ENCODE assay signal across 10 mouse cellular contexts in genomic region chr10:93945843-93946499, GRCm38 (mm10). TPM values are rescaled to one million over a fixed set of nuclear protein-coding genes. Genes with fewer than 3 reads are reported as not detected.
DNase-seq lines count a peak whose midpoint lies in the region; ATAC-seq and TF ChIP-seq lines count a peak whose summit lies in the region.
"Had no signal": no experiment of that assay in that cellular context is flagged by ENCODE, and none has a peak within 500 bp of the region (broad histone marks: within the 10 kb centered on the region; RNA-seq: fewer than 3 reads in every experiment).

No protein-coding gene starts in this region.

- H3K27me3 ChIP-seq in intestine, embryonic 14.5 days (replicated peaks; ENCODE audit: control insufficient read depth, insufficient read depth, low read length) = no peaks in the 10 kb centered on the region
- H3K27me3 ChIP-seq in intestine, postnatal 0 days (replicated peaks; ENCODE audit: control insufficient read depth, insufficient read depth, low read length) = no peaks in the 10 kb centered on the region

- DNase-seq in intestine, embryonic 14.5 days (ENCODE audit: low spot score) = no peak
- peak; percentile 27 for DNase-seq in CD4-positive helper T cell, adult 2 months (ENCODE audit: low read depth, low spot score)
- peak; percentile 34 for DNase-seq in fat pad, adult 2 months (ENCODE audit: extremely low read depth, low read depth, low spot score)
- no peak for DNase-seq in adrenal gland, postnatal 36 days
- no peak for DNase-seq in kidney, adult 9 months
- DNase-seq in layer of hippocampus, postnatal 36 days = no peak
- DNase-seq: thymus, postnatal 36 days had no signal

- ATAC-seq in intestine, embryonic 14.5 days (replicated peaks; ENCODE audit: low FRiP score, low TSS enrichment, low read depth) = 0 out of 2 replicates have a peak, but pooled peaks have one; percentile 40
- ATAC-seq in intestine, postnatal 0 days = no peak
- peak; percentile 55 for ATAC-seq in megakaryocyte, adult 5-6 weeks (ENCODE audit: poor library complexity, severe bottlenecking)

- TF ChIP-seq CTCF in intestine, postnatal 0 days (IDR thresholded peaks at IDR 0.05; ENCODE audit: low read depth) = no peak

- WGBS in intestine, embryonic 14.5 days = 53% methylated on average over 9 of the region's 9 CpGs
- 46% methylated on average over 9 of the region's 9 CpGs for WGBS in intestine, postnatal 0 days

- H3K36me3 ChIP-seq in intestine, embryonic 14.5 days (ENCODE audit: control insufficient read depth, insufficient read depth, low read length) = no peaks in the 10 kb centered on the region
- H3K36me3 ChIP-seq in intestine, postnatal 0 days (ENCODE audit: control insufficient read depth, insufficient read depth) = no peaks in the 10 kb centered on the region

- H3K4me3 ChIP-seq in intestine, embryonic 14.5 days (ENCODE audit: low read depth, low read length) = no peak overlapping the region
- no peak overlapping the region for H3K4me3 ChIP-seq in intestine, postnatal 0 days (ENCODE audit: low read depth, low read length)
- H3K4me3 ChIP-seq: left cerebral cortex, adult 2 months had no signal

- H3K27ac ChIP-seq in intestine, embryonic 14.5 days (ENCODE audit: low read depth) = no peak overlapping the region
- H3K27ac ChIP-seq in intestine, postnatal 0 days (ENCODE audit: low read depth, low read length) = no peak overlapping the region
- H3K27ac ChIP-seq: left cerebral cortex, adult 2 months had no signal

- peaks cover 20% of the 10 kb centered on the region for H3K4me1 ChIP-seq in intestine, embryonic 14.5 days (replicated peaks; ENCODE audit: control insufficient read depth, insufficient read depth, low read length)
- H3K4me1 ChIP-seq in intestine, postnatal 0 days (replicated peaks; ENCODE audit: control insufficient read depth, insufficient read depth, low read length) = no peaks in the 10 kb centered on the region

- H3K9ac ChIP-seq in intestine, embryonic 14.5 days (ENCODE audit: low read length) = no peak overlapping the region
- no peak overlapping the region for H3K9ac ChIP-seq in intestine, postnatal 0 days (ENCODE audit: low read depth, low read length)

- no peak overlapping the region for H3K4me2 ChIP-seq in intestine, embryonic 14.5 days (ENCODE audit: low read length)
- H3K4me2 ChIP-seq in intestine, postnatal 0 days (replicated peaks; ENCODE audit: low read depth) = no peak overlapping the region

- no peaks in the 10 kb centered on the region for H3K9me3 ChIP-seq in intestine, embryonic 14.5 days (ENCODE audit: control insufficient read depth, low read length)
- H3K9me3 ChIP-seq in intestine, postnatal 0 days (ENCODE audit: control insufficient read depth) = no peaks in the 10 kb centered on the region

RNA-seq across cellular contexts. Expression of gene Metap2, which starts 49.1 kb away (rescaled TPM):
- 206 and 207 TPM in 2 replicates for polyA plus RNA-seq in intestine, embryonic 14.5 days (2014; fragmentation: Nextera tagmentation; extraction: Ambion mirVana)
- polyA plus RNA-seq in intestine, postnatal 0 days (2015; fragmentation: Nextera tagmentation; extraction: Ambion mirVana) = 119 and 134 TPM in 2 replicates
- 158 and 172 TPM in 2 replicates for total RNA-seq in megakaryocyte, adult 5-6 weeks (2015)
- total RNA-seq in megakaryocyte, adult 5-6 weeks (2017) = 132 and 146 TPM in 2 replicates
- total RNA-seq in adrenal gland, postnatal 36 days (2021) = 100 to 1,000 TPM; 181 to 185 TPM
- total RNA-seq in layer of hippocampus, postnatal 36 days (2021) = 100 to 1,000 TPM; 120 to 127 TPM

Comparison
In these comparisons a context has a peak if more than half of its experiments do, and no peak if none do; other contexts are left out.
1. DNase-seq: peak in CD4-positive helper T cell, adult 2 months (single experiment) and fat pad, adult 2 months (single experiment); none in intestine, embryonic 14.5 days (single experiment), adrenal gland, postnatal 36 days (0 of 2), kidney, adult 9 months (single experiment) and layer of hippocampus, postnatal 36 days (0 of 2).